Mouse (Mus musculus) hindbrain, embryonic 15.5 days (tissue): ENCODE data around the gene Hbq1a. TPM values are rescaled to one million over a fixed set of nuclear protein-coding genes. Genes with fewer than 3 reads are reported as not detected.
A peak's percentile ranks its signal among the peaks of the same experiment; 100 is the strongest.
"Not testable (repeated sequence)": the region's sequence is repeated elsewhere in the genome, so short reads cannot be mapped to it uniquely, and the experiment has no call there.

ENCODE experiments used
- ATAC-seq: fragments of 200-750 bp; cut with Nextera tagmentation; 2 replicates; pipeline ENCODE4 v1.8.0; 2017; ENCODE audit warnings: low read depth, moderate number of reproducible peaks, moderate TSS enrichment; ENCODE audit not compliant: low FRiP score
- H3K27ac ChIP-seq: fragments of 300-500 bp; sonication (generic); replicated peaks from 2 replicates; pipeline ENCODE4 v1.5.1; 2015; ENCODE audit warnings: mild to moderate bottlenecking, inconsistent platforms
- H3K27me3 ChIP-seq: fragments of 300-500 bp; sonication (generic); 2 replicates; pipeline ENCODE4 v1.6.1; 2015; ENCODE audit warnings: control low read depth, inconsistent platforms
- H3K36me3 ChIP-seq: fragments of 300-500 bp; sonication (generic); 2 replicates; pipeline ENCODE4 v1.6.1; 2015; ENCODE audit warnings: control low read depth, inconsistent platforms
- H3K4me1 ChIP-seq: fragments of 300-500 bp; sonication (generic); replicated peaks from 2 replicates; pipeline ENCODE4 v1.6.1; 2015; ENCODE audit warnings: control low read depth, inconsistent platforms
- H3K4me2 ChIP-seq: fragments of 300-500 bp; sonication (generic); 2 replicates; pipeline ENCODE4 v1.6.1; 2015; ENCODE audit warnings: moderate library complexity, mild to moderate bottlenecking, inconsistent platforms
- H3K4me3 ChIP-seq: fragments of 300-500 bp; sonication (generic); 2 replicates; pipeline ENCODE4 v1.5.1; 2015; ENCODE audit warnings: mild to moderate bottlenecking, inconsistent platforms
- H3K9ac ChIP-seq: fragments of 300-500 bp; sonication (generic); 2 replicates; pipeline ENCODE4 v1.6.1; 2015; ENCODE audit warnings: inconsistent platforms
- H3K9me3 ChIP-seq: fragments of 300-500 bp; sonication (generic); 2 replicates; pipeline ENCODE4 v1.6.1; 2016; ENCODE audit warnings: control low read depth, inconsistent platforms
- WGBS: fragments of 180-500 bp; shearing (Covaris S2); methylation state at CpG from one replicate; pipeline ENCODE4 v1.1.7; 2015; 5-methylcytosine and 5-hydroxymethylcytosine counted together
- polyA plus RNA-seq: library from polyadenylated mRNA; unstranded; fragments of >200 nt; fragmentation: Nextera tagmentation; extraction: Ambion mirVana; gene quantifications from 2 replicates; pipeline ENCODE4 v1.2.1, GENCODE M21; 2015

Gene Hbq1a
- polyA plus RNA-seq, result 0.83 and 2.3 TPM in 2 replicates

GRCm38 (mm10) chr11:32299865-32300264 lies at the start of gene Hbq1a:
TSS of gene Hbq1a (plus strand) at chr11:32300069.
- Histone ChIP-seq H3K4me2 (peak within 1 kb of the TSS; percentile 47), H3K4me3 (peak within 1 kb of the TSS; percentile 26)
- H3K9me3 ChIP-seq, H3K9ac ChIP-seq, H3K27me3 ChIP-seq, H3K36me3 ChIP-seq, H3K27ac ChIP-seq, H3K4me1 ChIP-seq: not testable (repeated sequence)
- WGBS, result 11% methylated on average over 16 of the region's 16 CpGs
- peak; percentile 35; the same call in 1 of the 2 replicates for ATAC-seq

GRCm38 (mm10) chr11:32250880-32251763 lies 48.7 kb upstream of the Hbq1a start:
- Histone ChIP-seq H3K27ac (no peak overlapping the region), H3K4me3 (no peak overlapping the region), H3K4me2 (no peak overlapping the region), H3K9me3 (no peaks in the 10 kb centered on the region), H3K9ac (no peak overlapping the region), H3K27me3 (no peaks in the 10 kb centered on the region), H3K4me1 (no peaks in the 10 kb centered on the region), H3K36me3 (peaks cover 41% of the 10 kb centered on the region)
- no peak for ATAC-seq
- WGBS, result 88% methylated on average over 8 of the region's 8 CpGs

- Histone ChIP-seq H3K4me2 (no peak overlapping the region), H3K9ac (no peak overlapping the region), H3K4me1 (no peaks in the 10 kb centered on the region), H3K4me3 (no peak overlapping the region), H3K36me3 (peaks cover 36% of the 10 kb centered on the region), H3K27ac (no peak overlapping the region), H3K9me3 (no peaks in the 10 kb centered on the region), H3K27me3 (no peaks in the 10 kb centered on the region)
- ATAC-seq, result no peak
- 97% methylated on average over 1 of the region's 1 CpGs for WGBS
Observed at GRCm38 (mm10) chr11:32253121-32253520, 46.7 kb upstream of the Hbq1a start.

- no peak overlapping the region for H3K9ac ChIP-seq
- peaks cover 20% of the 10 kb centered on the region for H3K36me3 ChIP-seq
- H3K27ac ChIP-seq, result no peak overlapping the region
Observed at GRCm38 (mm10) chr11:32256146-32256545, 43.7 kb upstream of the Hbq1a start.

GRCm38 (mm10) chr11:32256566-32256965 lies 43.3 kb upstream of the Hbq1a start:
- 93% methylated on average over 3 of the region's 3 CpGs for WGBS

More at GRCm38 (mm10) chr11:32256146-32256545, 43.7 kb upstream of the Hbq1a start:
- Histone ChIP-seq H3K4me3 (no peak overlapping the region), H3K9me3 (no peaks in the 10 kb centered on the region), H3K27me3 (no peaks in the 10 kb centered on the region), H3K4me2 (no peak overlapping the region), H3K4me1 (no peaks in the 10 kb centered on the region)
- no peak for ATAC-seq
- WGBS, result 91% methylated on average over 1 of the region's 1 CpGs

GRCm38 (mm10) chr11:32262674-32263415 lies 37.0 kb upstream of the Hbq1a start:
- ATAC-seq, result no peak
- peaks cover 4% of the 10 kb centered on the region; the same call in 1 of the 2 replicates for H3K36me3 ChIP-seq
- H3K4me3 ChIP-seq, result no peak overlapping the region
- peaks cover 10% of the 10 kb centered on the region for H3K4me1 ChIP-seq
- no peak overlapping the region for H3K9ac ChIP-seq
- H3K27ac ChIP-seq, result no peak overlapping the region
- WGBS, result 85% methylated on average over 10 of the region's 10 CpGs
- no peaks in the 10 kb centered on the region for H3K9me3 ChIP-seq
- H3K4me2 ChIP-seq, result no peak overlapping the region
- no peaks in the 10 kb centered on the region for H3K27me3 ChIP-seq

More at GRCm38 (mm10) chr11:32256566-32256965, 43.3 kb upstream of the Hbq1a start:
- no peak overlapping the region for H3K9ac ChIP-seq
- no peaks in the 10 kb centered on the region for H3K27me3 ChIP-seq
- no peak overlapping the region for H3K4me3 ChIP-seq
- no peaks in the 10 kb centered on the region for H3K4me1 ChIP-seq
- H3K36me3 ChIP-seq, result peaks cover 17% of the 10 kb centered on the region
- H3K9me3 ChIP-seq, result no peaks in the 10 kb centered on the region
- no peak overlapping the region for H3K4me2 ChIP-seq
- H3K27ac ChIP-seq, result no peak overlapping the region
- ATAC-seq, result no peak

- H3K4me1 ChIP-seq, result peaks cover 16% of the 10 kb centered on the region
- 95% methylated on average over 3 of the region's 3 CpGs for WGBS
- peaks cover 4% of the 10 kb centered on the region; the same call in 1 of the 2 replicates for H3K36me3 ChIP-seq
- H3K27me3 ChIP-seq, result no peaks in the 10 kb centered on the region
- H3K27ac ChIP-seq, result no peak overlapping the region
- H3K9me3 ChIP-seq, result no peaks in the 10 kb centered on the region
- H3K4me2 ChIP-seq, result no peak overlapping the region
- no peak overlapping the region for H3K4me3 ChIP-seq
- H3K9ac ChIP-seq, result no peak overlapping the region
- no peak for ATAC-seq
Observed at GRCm38 (mm10) chr11:32265117-32265738, 34.6 kb upstream of the Hbq1a start.

GRCm38 (mm10) chr11:32266194-32266593 lies 33.7 kb upstream of the Hbq1a start:
- Histone ChIP-seq H3K36me3 (peaks cover 4% of the 10 kb centered on the region; the same call in 1 of the 2 replicates), H3K27me3 (no peaks in the 10 kb centered on the region), H3K4me3 (no peak overlapping the region), H3K4me2 (no peak overlapping the region), H3K4me1 (peaks cover 16% of the 10 kb centered on the region), H3K9me3 (no peaks in the 10 kb centered on the region), H3K27ac (no peak overlapping the region), H3K9ac (no peak overlapping the region)
- ATAC-seq, result no peak
- WGBS, result 94% methylated on average over 6 of the region's 6 CpGs

- peak overlapping the region; percentile 82 for H3K4me3 ChIP-seq
- 25% methylated on average over 6 of the region's 6 CpGs for WGBS
- ATAC-seq, result no peak
Observed at GRCm38 (mm10) chr11:32266776-32267175, 33.1 kb upstream of the Hbq1a start.

GRCm38 (mm10) chr11:32267188-32267884 lies 32.5 kb upstream of the Hbq1a start, which contains the start of gene Nprl3:
TSS of gene Nprl3 (minus strand) at chr11:32267707.
- peaks cover 1% of the 10 kb centered on the region; the same call in 1 of the 2 replicates for H3K36me3 ChIP-seq
- peak within 1 kb of the TSS; percentile 82 for H3K4me3 ChIP-seq
- H3K9me3 ChIP-seq, result no peaks in the 10 kb centered on the region
- peaks cover 16% of the 10 kb centered on the region for H3K4me1 ChIP-seq
- H3K4me2 ChIP-seq, result peak within 1 kb of the TSS; percentile 59
- peak within 1 kb of the TSS; percentile 98 for H3K9ac ChIP-seq
- H3K27me3 ChIP-seq, result no peaks in the 10 kb centered on the region
- peak; percentile 99 for ATAC-seq
- WGBS, result 0% methylated on average over 54 of the region's 54 CpGs
- H3K27ac ChIP-seq, result peak within 1 kb of the TSS; percentile 93

More at GRCm38 (mm10) chr11:32266776-32267175, 33.1 kb upstream of the Hbq1a start:
- H3K9ac ChIP-seq, result peak overlapping the region; percentile 98
- H3K4me1 ChIP-seq, result peaks cover 16% of the 10 kb centered on the region
- no peaks in the 10 kb centered on the region for H3K27me3 ChIP-seq
- peak overlapping the region; percentile 59 for H3K4me2 ChIP-seq
- H3K27ac ChIP-seq, result peak overlapping the region; percentile 93
- peaks cover 4% of the 10 kb centered on the region; the same call in 1 of the 2 replicates for H3K36me3 ChIP-seq
- H3K9me3 ChIP-seq, result no peaks in the 10 kb centered on the region

- peak overlapping the region; percentile 82 for H3K4me3 ChIP-seq
- H3K27me3 ChIP-seq, result no peaks in the 10 kb centered on the region
- WGBS, result 33% methylated on average over 5 of the region's 5 CpGs
- peak overlapping the region; percentile 98 for H3K9ac ChIP-seq
- H3K4me1 ChIP-seq, result peaks cover 16% of the 10 kb centered on the region
- no peaks in the 10 kb centered on the region for H3K9me3 ChIP-seq
- peak overlapping the region; percentile 93 for H3K27ac ChIP-seq
- peak overlapping the region; percentile 59 for H3K4me2 ChIP-seq
- H3K36me3 ChIP-seq, result no peaks in the 10 kb centered on the region
- peak; percentile 20; the same call in 1 of the 2 replicates for ATAC-seq
Observed at GRCm38 (mm10) chr11:32267964-32268363, 31.9 kb upstream of the Hbq1a start.
